Mouse (Mus musculus) spleen, adult 2 months (tissue): ENCODE measurements around the gene Pdxp. TPM values are rescaled to one million over a fixed set of nuclear protein-coding genes. Genes with fewer than 3 reads are reported as not detected.

Source experiments
- DNase-seq, 2 experiments: peaks; one replicate each; pipeline versions ENCODE4 v3.0.0 to v3.0.0-alpha.2; 2012 to 2021; ENCODE audit warnings: low spot score in 2 of 2, low read depth in 1 of 2
- H3K27ac ChIP-seq: fragments of 200-500 bp; 2 replicates; pipeline ENCODE4 v1.5.1; 2012; ENCODE audit warnings: low read length, inconsistent platforms; ENCODE audit not compliant: insufficient read depth
- H3K27me3 ChIP-seq: fragments of 200-500 bp; 2 replicates; pipeline ENCODE4 v1.6.1; 2012; ENCODE audit warnings: mild to moderate bottlenecking, moderate library complexity, low read length, inconsistent platforms; ENCODE audit not compliant: control insufficient read depth, insufficient read depth
- H3K36me3 ChIP-seq: fragments of 200-500 bp; 2 replicates; pipeline ENCODE4 v1.6.1; 2012; ENCODE audit warnings: mild to moderate bottlenecking, low read length, inconsistent platforms; ENCODE audit not compliant: control insufficient read depth, insufficient read depth
- H3K4me1 ChIP-seq: fragments of 200-500 bp; 2 replicates; pipeline ENCODE4 v1.6.1; 2011; ENCODE audit warnings: inconsistent platforms; ENCODE audit not compliant: control insufficient read depth, insufficient read depth, insufficient read length
- H3K4me3 ChIP-seq: fragments of 200-500 bp; 2 replicates; pipeline ENCODE4 v1.5.1; 2011; ENCODE audit warnings: mild to moderate bottlenecking, inconsistent platforms; ENCODE audit not compliant: insufficient read depth, insufficient read length; ENCODE audit errors: extremely low read depth
- CTCF ChIP-seq: fragments of 200-500 bp; IDR thresholded peaks from 2 replicates; pipeline ENCODE4 v1.5.1; 2011; ENCODE audit warnings: mild to moderate bottlenecking, inconsistent platforms; ENCODE audit not compliant: insufficient read depth, insufficient read length, insufficient replicate concordance; ENCODE audit errors: extremely low read depth
- POLR2A ChIP-seq: fragments of 200-500 bp; IDR thresholded peaks from 2 replicates; pipeline ENCODE4 v1.6.1; 2011; ENCODE audit warnings: low read depth, low read length, inconsistent platforms
- WGBS: fragments of 180-500 bp; shearing (Covaris S2); methylation state at CpG from one replicate; pipeline ENCODE4 v1.1.7; 2018; 5-methylcytosine and 5-hydroxymethylcytosine counted together
- polyA plus RNA-seq: library from polyadenylated mRNA; depleted of rRNA; stranded (reverse); fragments of >200 nt; gene quantifications from 2 replicates; pipeline ENCODE4 v1.2.3, GENCODE M21; 2012

Pdxp gene
- polyA plus RNA-seq, 1 experiment: 13.1 TPM

DNA sequence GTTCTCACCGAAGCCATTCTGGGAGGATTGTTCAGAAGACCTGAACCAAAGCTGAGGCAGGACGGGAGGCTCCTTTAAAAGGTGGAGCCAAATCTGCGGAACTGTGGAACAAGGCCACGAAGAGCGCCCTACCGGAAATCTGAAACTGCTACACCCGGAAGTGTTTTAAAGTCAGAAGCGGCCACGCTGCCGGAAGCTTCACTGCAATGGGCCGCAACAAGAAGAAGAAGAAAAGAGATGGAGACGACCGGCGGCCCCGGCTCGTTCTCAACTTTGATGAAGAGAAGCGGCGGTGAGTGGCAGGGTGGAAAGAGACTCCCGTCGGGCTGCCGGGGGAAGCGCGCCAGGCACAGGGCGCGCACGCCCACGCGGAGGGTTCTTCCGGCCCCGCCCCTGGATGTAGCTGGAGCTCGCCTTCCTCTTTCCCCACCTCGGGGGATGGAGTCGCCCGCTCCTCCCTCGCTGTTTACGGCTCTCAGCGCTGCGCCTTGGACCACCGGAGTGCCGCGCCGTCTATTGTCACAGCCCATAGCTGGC is 21.1 kb downstream of the Pdxp start, which contains the start of gene Nol12:
Gene Nol12, plus strand, starts transcription at position 150 of the 537 bp plus-strand sequence.
- H3K27ac ChIP-seq: peak within 1 kb of the TSS; percentile 95
- H3K36me3 ChIP-seq: peaks cover 15% of the 10 kb centered on the region
- peak; percentile 75 to 90 for DNase-seq
- H3K4me3 ChIP-seq: peak within 1 kb of the TSS; percentile 82
- under 1% methylated on average over 42 of the region's 42 CpGs for WGBS
- TF ChIP-seq CTCF: peak; percentile 9; the same call in 1 of the 2 replicates
- TF ChIP-seq POLR2A: no peak; the same call in 1 of the 2 replicates
- H3K4me1 ChIP-seq: no peaks in the 10 kb centered on the region; the same call in 1 of the 2 replicates
- H3K27me3 ChIP-seq: no peaks in the 10 kb centered on the region

- H3K4me3 ChIP-seq: no peak overlapping the region
- WGBS: 91% methylated on average over 12 of the region's 12 CpGs
- H3K27me3 ChIP-seq: no peaks in the 10 kb centered on the region
- no peak overlapping the region for H3K27ac ChIP-seq
- H3K4me1 ChIP-seq: no peaks in the 10 kb centered on the region; the same call in 1 of the 2 replicates
- TF ChIP-seq POLR2A: no peak
- no peak for TF ChIP-seq CTCF
- no peak for DNase-seq
- H3K36me3 ChIP-seq: peaks cover 23% of the 10 kb centered on the region
Measured at GRCm38 (mm10) chr15:78936403-78936802, 22.7 kb downstream of the Pdxp start.

GRCm38 (mm10) chr15:78937311-78937710 is 23.6 kb downstream of the Pdxp start:
- H3K27ac ChIP-seq: no peak overlapping the region
- no peak overlapping the region for H3K4me3 ChIP-seq
- no peaks in the 10 kb centered on the region for H3K27me3 ChIP-seq
- no peak for DNase-seq
- H3K36me3 ChIP-seq: peaks cover 24% of the 10 kb centered on the region
- H3K4me1 ChIP-seq: no peaks in the 10 kb centered on the region
- WGBS: 94% methylated on average over 10 of the region's 10 CpGs
- TF ChIP-seq CTCF: no peak
- no peak for TF ChIP-seq POLR2A

- no peak for TF ChIP-seq CTCF
- TF ChIP-seq POLR2A: no peak
- Histone ChIP-seq H3K36me3 (peaks cover 24% of the 10 kb centered on the region), H3K4me3 (no peak overlapping the region), H3K4me1 (no peaks in the 10 kb centered on the region), H3K27me3 (no peaks in the 10 kb centered on the region), H3K27ac (no peak overlapping the region)
- 93% methylated on average over 2 of the region's 2 CpGs for WGBS
- no peak for DNase-seq
Measured at GRCm38 (mm10) chr15:78937963-78938362, 24.2 kb downstream of the Pdxp start.

GRCm38 (mm10) chr15:78940325-78940724 is 26.6 kb downstream of the Pdxp start:
- Histone ChIP-seq H3K27me3 (no peaks in the 10 kb centered on the region), H3K4me3 (no peak overlapping the region), H3K36me3 (peaks cover 24% of the 10 kb centered on the region), H3K27ac (no peak overlapping the region), H3K4me1 (no peaks in the 10 kb centered on the region)
- DNase-seq: no peak
- 89% methylated on average over 13 of the region's 13 CpGs for WGBS
- no peak for TF ChIP-seq POLR2A
- TF ChIP-seq CTCF: no peak

DNA sequence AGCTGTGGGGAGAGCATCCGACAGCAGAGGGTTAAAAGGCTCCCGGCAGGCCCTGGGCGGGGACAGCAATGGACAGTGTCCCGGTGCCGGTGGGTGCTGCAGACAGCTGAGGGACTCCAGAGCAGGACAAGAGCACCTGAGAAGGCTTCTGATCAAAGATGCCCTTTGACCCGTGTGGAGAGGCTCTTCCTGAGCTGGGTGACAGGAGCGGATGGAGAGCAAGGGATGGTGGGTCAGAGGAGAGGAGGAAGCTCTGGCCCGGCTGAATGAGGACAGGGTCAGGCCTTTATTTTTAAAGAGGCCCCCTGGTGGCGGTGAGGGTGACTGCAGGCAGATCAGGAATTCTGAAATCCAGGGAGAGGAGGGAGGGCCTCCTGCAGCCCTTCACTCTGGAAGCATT is 28.9 kb downstream of the Pdxp start:
- H3K4me1 ChIP-seq: peaks cover 2% of the 10 kb centered on the region; the same call in 1 of the 2 replicates
- peaks cover 21% of the 10 kb centered on the region for H3K36me3 ChIP-seq
- DNase-seq: peak in 1 of 2 experiments; percentile 54
- WGBS: 35% methylated on average over 9 of the region's 9 CpGs
- H3K4me3 ChIP-seq: peak overlapping the region; percentile 10; the same call in 1 of the 2 replicates
- H3K27me3 ChIP-seq: no peaks in the 10 kb centered on the region
- TF ChIP-seq CTCF (peak; percentile 70), POLR2A (no peak)
- no peak overlapping the region for H3K27ac ChIP-seq

GRCm38 (mm10) chr15:78946232-78946631 is 32.5 kb downstream of the Pdxp start:
- WGBS: 76% methylated on average over 7 of the region's 7 CpGs
- no peak overlapping the region for H3K27ac ChIP-seq
- no peak for DNase-seq
- 0 out of 2 replicates have a peak, but pooled peaks cover 2% of the 10 kb centered on the region for H3K36me3 ChIP-seq
- no peaks in the 10 kb centered on the region for H3K27me3 ChIP-seq
- peaks cover 2% of the 10 kb centered on the region; the same call in 1 of the 2 replicates for H3K4me1 ChIP-seq
- no peak for TF ChIP-seq CTCF
- TF ChIP-seq POLR2A: no peak
- H3K4me3 ChIP-seq: no peak overlapping the region
